Mouse (Mus musculus): Measurements from ENCODE around the gene Socs4.

Socs4 gene

GRCm38 (mm10) chr14:47340231-47340925, 63.6 kb downstream of the Socs4 start:
- DNase-seq (ENCODE audit: low spot score in 2 of 2): no peak

DNA sequence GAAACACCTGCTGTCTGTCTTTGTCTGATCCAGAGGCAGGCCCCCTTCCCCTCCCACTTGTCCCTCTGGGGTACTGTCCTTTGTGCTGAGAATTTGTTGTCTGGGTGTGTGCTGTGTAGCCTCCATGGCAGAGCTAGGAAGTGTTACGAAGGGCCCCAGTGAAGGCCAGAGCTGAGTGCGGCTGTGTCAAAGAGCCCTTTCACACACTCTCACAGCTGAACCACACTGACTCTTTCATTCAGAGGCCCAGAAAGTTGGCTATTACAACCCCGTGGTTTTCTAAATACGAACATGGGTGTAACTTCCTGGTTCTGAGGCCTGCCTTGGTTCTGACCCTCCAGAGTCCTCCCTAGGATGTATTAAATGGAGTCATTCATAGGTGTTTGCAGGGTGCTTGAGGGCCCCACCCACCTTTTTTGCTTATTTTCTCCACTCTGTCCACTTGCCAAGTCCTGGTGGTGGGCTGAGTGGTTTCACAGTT, 65.1 kb downstream of the Socs4 start:
- DNase-seq (ENCODE audit: low spot score in 2 of 2): no peak
